Mouse (Mus musculus) brain, embryonic 14.5 days (tissue): ENCODE data around the gene Cysltr2.

Source experiments
- CTCF ChIP-seq: fragments of 200-500 bp; IDR thresholded peaks from 2 replicates; pipeline ENCODE4 v1.5.1; 2012; ENCODE audit warnings: inconsistent platforms, mild to moderate bottlenecking, moderate library complexity, borderline replicate concordance; ENCODE audit not compliant: insufficient read depth, insufficient read length; ENCODE audit errors: extremely low read depth
- POLR2A ChIP-seq: fragments of 200-500 bp; IDR thresholded peaks from 2 replicates; pipeline ENCODE4 v1.6.1; 2012; ENCODE audit warnings: mild to moderate bottlenecking, inconsistent platforms, borderline replicate concordance; ENCODE audit not compliant: poor library complexity, insufficient read depth, insufficient read length, severe bottlenecking; ENCODE audit errors: extremely low read depth

- TF ChIP-seq CTCF (no peak), POLR2A (no peak)
Observed at GRCm38 (mm10) chr14:73087746-73088145, 38.8 kb upstream of the Cysltr2 start.
